Mouse (Mus musculus): ENCODE data around the gene Hhat. TPM values are rescaled to one million over a fixed set of nuclear protein-coding genes. Genes with fewer than 3 reads are reported as not detected.
A peak's percentile ranks its signal among the peaks of the same experiment; 100 is the strongest.

The Hhat gene
- total RNA-seq, 1 experiment = 2.8 TPM

- H3K27ac ChIP-seq (ENCODE audit: insufficient read depth, low read depth, low read length, poor library complexity, severe bottlenecking) = no peak overlapping the region
- no peak overlapping the region for H3K9ac ChIP-seq (ENCODE audit: insufficient read depth, low read depth, low read length, poor library complexity, severe bottlenecking)
- no peak overlapping the region for H3K4me3 ChIP-seq (ENCODE audit: insufficient read depth in 1 of 2, low read depth in 1 of 2, low read length in 2 of 2, poor library complexity in 1 of 2, severe bottlenecking in 1 of 2)
- H3K36me3 ChIP-seq (ENCODE audit: control insufficient read depth, insufficient read depth, low read length, poor library complexity, severe bottlenecking) = no peaks in the 10 kb centered on the region
- no peaks in the 10 kb centered on the region for H3K9me3 ChIP-seq (ENCODE audit: control insufficient read depth, insufficient read depth, low read depth, low read length)
- in situ Hi-C loops (cut with MboI; ENCODE audit: low sequenced_read_pairs in 2 of 2, unreplicated experiment in 2 of 2) = loop anchor here in 1 of 2 experiments (25.0 kb wide), 1 partner anchor 357 kb away; no protein-coding TSS in a partner anchor
- H3K4me1 ChIP-seq (ENCODE audit: control insufficient read depth in 2 of 2, insufficient read depth in 2 of 2, low read length in 2 of 2, poor library complexity in 1 of 2) = peaks cover 0 to 3% of the 10 kb centered on the region in 2 experiments; a peak in 1 of 4 replicates
- no peak for TF ChIP-seq CHD2 (IDR thresholded peaks at IDR 0.05; ENCODE audit: low read depth, low read length)
- DNase-seq (ENCODE audit: low read depth, low spot score) = no peak
Observed at GRCm38 (mm10) chr1:192730517-192730916, 40.5 kb downstream of the Hhat start.

DNA sequence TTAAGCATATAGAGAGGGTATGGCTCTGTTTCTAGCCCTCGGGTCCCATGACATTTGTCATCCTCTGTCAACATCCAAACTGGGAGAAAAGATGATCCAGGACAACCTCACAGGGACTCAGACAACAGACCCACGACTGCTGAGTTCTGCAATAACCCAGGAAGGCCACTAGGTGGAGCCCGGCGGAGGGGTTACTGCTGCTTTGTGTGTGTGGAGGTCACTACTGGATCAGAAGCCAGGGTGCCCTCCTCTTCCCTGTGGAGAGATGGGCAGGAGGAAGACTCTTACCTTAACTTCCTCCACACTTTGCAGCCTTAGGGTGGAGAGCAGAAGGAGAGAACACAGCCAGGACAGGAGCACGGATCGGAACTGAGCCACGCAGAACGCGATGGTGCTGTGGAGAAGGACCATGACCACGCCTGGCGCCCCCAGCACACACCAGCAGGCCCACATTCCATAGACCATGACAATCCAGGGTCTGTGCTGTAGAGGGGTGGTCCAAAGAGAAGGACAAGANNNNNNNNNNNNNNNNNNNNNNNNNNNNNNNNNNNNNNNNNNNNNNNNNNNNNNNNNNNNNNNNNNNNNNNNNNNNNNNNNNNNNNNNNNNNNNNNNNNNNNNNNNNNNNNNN lies 43.9 kb downstream of the Hhat start:
- TF ChIP-seq MAFK (IDR thresholded peaks at IDR 0.05; ENCODE audit: insufficient read depth, low read depth, low read length) (no peak), ZC3H11A (IDR thresholded peaks at IDR 0.05; ENCODE audit: borderline replicate concordance, low read depth, low read length) (peak; percentile 81; the same call in 1 of the 2 replicates), CHD2 (IDR thresholded peaks at IDR 0.05; ENCODE audit: low read depth, low read length) (no peak)
- H3K4me1 ChIP-seq (ENCODE audit: control insufficient read depth in 2 of 2, insufficient read depth in 2 of 2, low read length in 2 of 2, poor library complexity in 1 of 2) = peaks cover 0 to 3% of the 10 kb centered on the region in 2 experiments; a peak in 1 of 4 replicates
- no peaks in the 10 kb centered on the region for H3K36me3 ChIP-seq (ENCODE audit: control insufficient read depth, insufficient read depth, low read length, poor library complexity, severe bottlenecking)
- H3K9me3 ChIP-seq (ENCODE audit: control insufficient read depth, insufficient read depth, low read depth, low read length) = no peaks in the 10 kb centered on the region
- DNase-seq (ENCODE audit: low read depth, low spot score) = peak; percentile 37
- H3K9ac ChIP-seq (ENCODE audit: insufficient read depth, low read depth, low read length, poor library complexity, severe bottlenecking) = no peak overlapping the region
- H3K27ac ChIP-seq (ENCODE audit: insufficient read depth, low read depth, low read length, poor library complexity, severe bottlenecking) = no peak overlapping the region
- H3K4me3 ChIP-seq (ENCODE audit: insufficient read depth in 1 of 2, low read depth in 1 of 2, low read length in 2 of 2, poor library complexity in 1 of 2, severe bottlenecking in 1 of 2) = no peak overlapping the region
- in situ Hi-C loops (cut with MboI; ENCODE audit: low sequenced_read_pairs in 2 of 2, unreplicated experiment in 2 of 2) = loop anchor here in 1 of 2 experiments (25.0 kb wide), 1 partner anchor 360 kb away; no protein-coding TSS in a partner anchor

DNA sequence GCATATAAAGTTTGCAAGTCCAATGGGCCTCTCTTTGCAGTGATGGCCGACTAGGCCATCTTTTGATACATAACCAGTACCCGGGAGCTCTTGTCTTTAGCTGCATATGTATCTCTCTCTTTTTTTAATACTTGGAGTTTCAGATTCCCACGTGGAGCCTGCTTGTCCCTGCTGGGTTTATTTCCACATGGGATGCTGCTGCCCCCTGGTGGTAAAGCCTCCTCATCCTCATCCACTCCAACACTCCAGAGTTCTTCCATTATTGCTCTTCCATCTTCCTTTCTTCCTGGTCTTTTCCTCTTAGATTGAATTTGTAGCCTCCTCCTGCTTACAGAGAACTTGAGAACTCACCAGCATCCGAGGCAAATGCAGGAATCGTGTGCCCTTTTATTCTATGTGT lies 48.9 kb downstream of the Hhat start:
- Histone ChIP-seq H3K27ac (ENCODE audit: insufficient read depth, low read depth, low read length, poor library complexity, severe bottlenecking) (no peak overlapping the region), H3K9me3 (ENCODE audit: control insufficient read depth, insufficient read depth, low read depth, low read length) (no peaks in the 10 kb centered on the region), H3K4me1 (ENCODE audit: control insufficient read depth in 2 of 2, insufficient read depth in 2 of 2, low read length in 2 of 2, poor library complexity in 1 of 2) (peaks cover 0 to under 1% of the 10 kb centered on the region in 2 experiments; a peak in 1 of 4 replicates), H3K36me3 (ENCODE audit: control insufficient read depth, insufficient read depth, low read length, poor library complexity, severe bottlenecking) (no peaks in the 10 kb centered on the region), H3K9ac (ENCODE audit: insufficient read depth, low read depth, low read length, poor library complexity, severe bottlenecking) (no peak overlapping the region), H3K4me3 (ENCODE audit: insufficient read depth in 1 of 2, low read depth in 1 of 2, low read length in 2 of 2, poor library complexity in 1 of 2, severe bottlenecking in 1 of 2) (no peak overlapping the region)
- peak; percentile 82 for TF ChIP-seq ZC3H11A (IDR thresholded peaks at IDR 0.05; ENCODE audit: borderline replicate concordance, low read depth, low read length)
- no peak for TF ChIP-seq ZNF384 (IDR thresholded peaks at IDR 0.05; ENCODE audit: low read depth, low read length)
- DNase-seq (ENCODE audit: low read depth, low spot score) = peak; percentile 56
- in situ Hi-C loops (cut with MboI; ENCODE audit: low sequenced_read_pairs in 2 of 2, unreplicated experiment in 2 of 2) = no loop called here

DNA sequence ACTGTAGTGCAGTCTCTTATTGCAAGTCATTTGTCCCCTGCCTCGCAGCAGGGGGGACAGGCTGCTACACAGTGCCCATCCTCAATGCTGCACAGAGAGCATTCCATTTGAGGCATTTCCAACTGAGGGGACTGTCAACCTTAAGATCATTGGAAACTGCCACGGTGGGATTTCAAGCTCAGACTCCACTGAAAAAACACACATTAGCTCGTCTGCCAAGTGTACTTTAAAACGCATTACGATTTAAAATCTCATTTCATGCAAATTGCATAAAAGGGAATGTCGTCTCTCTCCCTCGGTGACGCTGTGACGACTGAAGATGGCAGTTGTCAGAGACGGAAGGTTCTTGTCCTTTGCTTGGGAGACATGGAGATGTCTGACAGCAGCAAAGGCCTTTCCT lies 50.9 kb downstream of the Hhat start:
- no peaks in the 10 kb centered on the region for H3K9me3 ChIP-seq (ENCODE audit: control insufficient read depth, insufficient read depth, low read depth, low read length)
- H3K4me3 ChIP-seq (ENCODE audit: insufficient read depth in 1 of 2, low read depth in 1 of 2, low read length in 2 of 2, poor library complexity in 1 of 2, severe bottlenecking in 1 of 2) = no peak overlapping the region
- no peak overlapping the region for H3K27ac ChIP-seq (ENCODE audit: insufficient read depth, low read depth, low read length, poor library complexity, severe bottlenecking)
- H3K4me1 ChIP-seq (ENCODE audit: control insufficient read depth in 2 of 2, insufficient read depth in 2 of 2, low read length in 2 of 2, poor library complexity in 1 of 2) = no peaks in the 10 kb centered on the region
- DNase-seq (ENCODE audit: low read depth, low spot score) = no peak
- H3K36me3 ChIP-seq (ENCODE audit: control insufficient read depth, insufficient read depth, low read length, poor library complexity, severe bottlenecking) = no peaks in the 10 kb centered on the region
- in situ Hi-C loops (cut with MboI; ENCODE audit: low sequenced_read_pairs in 2 of 2, unreplicated experiment in 2 of 2) = no loop called here
- TF ChIP-seq MAFK (IDR thresholded peaks at IDR 0.05; ENCODE audit: insufficient read depth, low read depth, low read length) (no peak), ZNF384 (IDR thresholded peaks at IDR 0.05; ENCODE audit: low read depth, low read length) (no peak), CHD2 (IDR thresholded peaks at IDR 0.05; ENCODE audit: low read depth, low read length) (no peak), HCFC1 (IDR thresholded peaks at IDR 0.05; ENCODE audit: borderline replicate concordance, insufficient read depth, low read length) (no peak), ZC3H11A (IDR thresholded peaks at IDR 0.05; ENCODE audit: borderline replicate concordance, low read depth, low read length) (no peak)
- no peak overlapping the region for H3K9ac ChIP-seq (ENCODE audit: insufficient read depth, low read depth, low read length, poor library complexity, severe bottlenecking)

- Histone ChIP-seq H3K36me3 (ENCODE audit: control insufficient read depth, insufficient read depth, low read length, poor library complexity, severe bottlenecking) (no peaks in the 10 kb centered on the region), H3K4me3 (ENCODE audit: insufficient read depth in 1 of 2, low read depth in 1 of 2, low read length in 2 of 2, poor library complexity in 1 of 2, severe bottlenecking in 1 of 2) (no peak overlapping the region), H3K9me3 (ENCODE audit: control insufficient read depth, insufficient read depth, low read depth, low read length) (no peaks in the 10 kb centered on the region), H3K9ac (ENCODE audit: insufficient read depth, low read depth, low read length, poor library complexity, severe bottlenecking) (no peak overlapping the region), H3K27ac (ENCODE audit: insufficient read depth, low read depth, low read length, poor library complexity, severe bottlenecking) (no peak overlapping the region), H3K4me1 (ENCODE audit: control insufficient read depth in 2 of 2, insufficient read depth in 2 of 2, low read length in 2 of 2, poor library complexity in 1 of 2) (no peaks in the 10 kb centered on the region)
- peak; percentile 21 for DNase-seq (ENCODE audit: low read depth, low spot score)
- in situ Hi-C loops (cut with MboI; ENCODE audit: low sequenced_read_pairs in 2 of 2, unreplicated experiment in 2 of 2) = loop anchor here in 1 of 2 experiments (10.0 kb wide), 1 partner anchor 517 kb away; the partner anchor contains the start of gene Kcnh1
- no peak for TF ChIP-seq HCFC1 (IDR thresholded peaks at IDR 0.05; ENCODE audit: borderline replicate concordance, insufficient read depth, low read length)
- no peak for TF ChIP-seq CHD2 (IDR thresholded peaks at IDR 0.05; ENCODE audit: low read depth, low read length)
- no peak for TF ChIP-seq ZNF384 (IDR thresholded peaks at IDR 0.05; ENCODE audit: low read depth, low read length)
- peak; percentile 63; the same call in 1 of the 2 replicates for TF ChIP-seq ZC3H11A (IDR thresholded peaks at IDR 0.05; ENCODE audit: borderline replicate concordance, low read depth, low read length)
- TF ChIP-seq MAFK (IDR thresholded peaks at IDR 0.05; ENCODE audit: insufficient read depth, low read depth, low read length) = no peak
Observed at GRCm38 (mm10) chr1:192711779-192712348, 59.2 kb downstream of the Hhat start.
